Mouse (Mus musculus): ENCODE data around the gene Tanc1. TPM values are rescaled to one million over a fixed set of nuclear protein-coding genes. Genes with fewer than 3 reads are reported as not detected.
"Not testable (repeated sequence)": the region's sequence is repeated elsewhere in the genome, so short reads cannot be mapped to it uniquely, and the experiment has no call there.

The Tanc1 gene
- 0.91 and 1.00 TPM in 2 replicates for polyA plus RNA-seq (2012; ENCODE audit: insufficient read depth, low replicate concordance)

DNA sequence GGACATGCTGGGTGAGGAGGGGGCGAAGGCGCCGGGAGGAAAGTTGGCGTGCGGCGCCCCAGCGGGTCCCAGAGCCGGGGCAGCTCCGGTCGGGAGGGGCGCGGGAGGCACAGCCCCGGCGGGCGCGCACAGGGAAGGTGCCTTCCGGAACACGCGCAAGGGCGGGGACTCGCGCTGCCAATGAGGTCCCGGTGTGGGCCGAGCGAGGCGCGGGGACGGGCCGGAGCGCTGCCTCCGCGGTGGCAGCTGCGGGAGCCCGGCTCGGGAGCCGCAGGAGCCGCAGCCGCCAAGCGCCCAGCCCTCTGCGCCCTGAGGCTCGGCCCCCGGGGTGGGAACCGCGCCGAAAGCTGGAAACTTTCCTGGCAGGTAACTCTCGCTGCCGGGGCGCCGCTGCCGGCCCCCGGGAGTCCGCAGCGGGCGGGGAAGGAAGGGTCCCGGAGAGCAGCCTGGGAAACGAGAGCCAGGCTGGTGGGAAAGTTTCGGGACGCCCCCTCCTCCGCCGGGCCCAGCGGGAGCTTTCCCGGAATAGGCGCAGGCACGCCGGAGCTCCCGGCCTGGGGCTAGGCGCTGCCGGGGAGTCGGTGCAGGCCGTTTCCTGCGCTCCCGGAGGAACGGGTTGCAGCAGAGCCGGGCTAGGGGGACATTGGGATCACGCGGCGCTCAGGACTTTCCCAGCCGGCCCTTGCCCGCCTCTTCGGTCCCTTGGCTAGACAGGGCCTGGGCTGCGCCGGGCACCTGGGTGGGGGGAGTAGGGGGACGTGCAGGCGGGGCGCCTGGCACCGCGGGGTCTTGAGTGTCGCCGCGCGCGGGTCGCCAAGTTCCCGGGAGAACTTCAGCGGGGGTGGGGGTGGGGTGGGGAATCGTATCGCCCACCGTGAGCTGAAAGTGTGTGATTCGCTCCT, at the start of gene Tanc1:
TSS of gene Tanc1 (plus strand) at position 212 of the 902 bp plus-strand sequence.
- no peaks in the 10 kb centered on the region for H3K36me3 ChIP-seq (replicated peaks; ENCODE audit: low read length)
- no peak for TF ChIP-seq GATA1 (IDR thresholded peaks at IDR 0.05; ENCODE audit: borderline replicate concordance, low read length)
- no peak for TF ChIP-seq FLI1 (IDR thresholded peaks at IDR 0.05; ENCODE audit: low read length)
- H3K27me3 ChIP-seq (replicated peaks) = peaks cover 60% of the 10 kb centered on the region
- H3K4me3 ChIP-seq (replicated peaks) = peak within 1 kb of the TSS; percentile 93
- H3K4me1 ChIP-seq = peaks cover 32% of the 10 kb centered on the region
- H3K9me3 ChIP-seq = no peaks in the 10 kb centered on the region

DNA sequence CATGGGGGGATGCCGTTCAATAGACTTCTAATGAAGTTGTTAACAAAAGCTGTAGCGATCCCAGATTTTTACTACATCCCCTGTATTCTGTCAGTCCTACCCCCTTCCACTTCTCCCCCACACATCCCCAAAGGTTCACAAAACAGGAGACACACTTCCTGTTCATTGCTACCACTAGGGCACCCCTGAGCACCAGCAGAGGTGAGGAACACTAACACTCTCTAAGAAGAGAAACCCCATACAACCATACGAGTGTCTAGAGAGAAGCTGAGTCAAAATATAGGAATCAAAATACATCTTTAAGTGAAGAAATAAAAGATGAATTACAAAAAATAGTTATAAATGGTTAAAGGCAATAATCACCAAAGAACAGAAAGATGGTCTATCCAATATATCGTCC, 49.6 kb upstream of the Tanc1 start:
- Histone ChIP-seq H3K9me3 (peaks cover 11% of the 10 kb centered on the region), H3K4me1 (no peaks in the 10 kb centered on the region), H3K27me3 (replicated peaks) (peaks cover 2% of the 10 kb centered on the region), H3K36me3 (replicated peaks; ENCODE audit: low read length) (no peaks in the 10 kb centered on the region), H3K4me3 (replicated peaks) (no peak overlapping the region)
- TF ChIP-seq FLI1 (IDR thresholded peaks at IDR 0.05; ENCODE audit: low read length) (no peak), GATA1 (IDR thresholded peaks at IDR 0.05; ENCODE audit: borderline replicate concordance, low read length) (no peak)

DNA sequence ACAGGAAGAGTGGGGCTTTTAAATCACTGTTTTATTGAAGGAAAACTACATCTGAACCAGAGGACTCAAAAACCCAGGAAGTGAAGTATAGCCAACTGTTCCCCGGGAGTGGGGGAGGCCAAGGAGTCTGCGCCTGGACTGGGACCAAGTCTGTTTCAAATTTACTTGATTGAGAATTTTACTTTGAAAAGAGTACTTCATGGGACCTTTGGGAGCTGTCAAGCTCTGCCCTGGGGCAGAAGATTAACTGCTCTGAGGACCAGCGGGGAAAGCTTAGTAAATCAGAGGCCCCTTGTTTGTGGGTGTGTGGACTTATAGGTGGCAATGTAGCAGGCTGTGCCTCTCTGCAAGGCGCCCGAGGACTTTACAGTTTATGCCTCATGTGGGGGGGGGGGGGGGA, 49.1 kb upstream of the Tanc1 start:
- no peak overlapping the region for H3K4me3 ChIP-seq (replicated peaks)
- no peak for TF ChIP-seq GATA1 (IDR thresholded peaks at IDR 0.05; ENCODE audit: borderline replicate concordance, low read length)

DNA sequence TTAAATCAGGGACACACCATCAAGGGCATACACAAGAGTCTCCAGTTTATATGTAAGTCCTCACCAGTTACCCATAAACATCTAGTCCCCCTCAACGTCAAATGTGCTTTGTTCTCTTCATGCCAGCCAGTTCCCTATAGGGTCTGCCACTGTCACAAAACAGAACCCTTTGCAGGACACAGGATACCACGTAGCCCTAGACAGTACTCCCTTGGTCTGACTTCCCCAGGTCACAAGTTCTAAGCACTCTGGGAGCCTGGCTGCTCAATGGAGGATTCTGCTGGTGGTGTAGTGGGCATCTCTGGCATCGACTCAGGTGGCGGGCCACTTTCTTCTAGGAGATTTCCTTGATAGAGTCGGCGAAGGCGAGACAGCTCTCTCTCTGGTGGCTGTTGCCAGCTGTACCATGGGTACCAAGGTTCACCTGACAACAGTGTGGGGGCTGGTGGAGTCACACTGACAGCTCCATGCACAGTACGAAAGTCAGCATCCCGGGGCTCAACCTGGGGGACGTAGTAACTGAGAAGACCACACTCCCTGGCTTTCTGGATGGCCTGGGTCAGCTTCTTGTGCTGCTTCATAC, 47.7 kb upstream of the Tanc1 start:
- not testable (repeated sequence) for H3K27me3 ChIP-seq (replicated peaks); H3K4me1 ChIP-seq; H3K4me3 ChIP-seq (replicated peaks); H3K36me3 ChIP-seq (replicated peaks; ENCODE audit: low read length)
- peaks cover 20% of the 10 kb centered on the region for H3K9me3 ChIP-seq

More for the DNA sequence above, 49.1 kb upstream of the Tanc1 start:
- H3K4me1 ChIP-seq = no peaks in the 10 kb centered on the region
- H3K9me3 ChIP-seq = peaks cover 16% of the 10 kb centered on the region
- no peaks in the 10 kb centered on the region for H3K36me3 ChIP-seq (replicated peaks; ENCODE audit: low read length)
- H3K27me3 ChIP-seq (replicated peaks) = peaks cover 2% of the 10 kb centered on the region

DNA sequence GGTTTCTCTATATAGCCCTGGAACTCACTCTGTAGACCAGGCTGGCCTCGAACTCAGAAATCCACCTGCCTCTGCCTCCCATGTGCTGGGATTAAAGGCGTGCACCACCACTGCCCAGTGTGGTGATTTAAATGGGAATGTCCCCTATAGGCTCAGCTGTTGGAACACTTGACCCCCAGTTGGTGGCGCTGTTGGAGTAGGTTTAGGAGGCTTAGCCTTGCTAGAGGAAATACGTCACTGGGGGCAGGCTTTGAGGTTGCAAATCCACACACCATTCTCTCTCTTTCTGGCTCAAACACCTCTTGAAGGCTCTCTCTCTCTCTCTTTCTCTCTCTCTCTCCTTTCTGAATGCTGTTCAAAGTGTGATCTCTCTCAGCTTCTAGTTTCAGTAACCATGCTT, 46.9 kb upstream of the Tanc1 start:
- peaks cover 20% of the 10 kb centered on the region for H3K9me3 ChIP-seq
- H3K4me1 ChIP-seq = no peaks in the 10 kb centered on the region
- H3K27me3 ChIP-seq (replicated peaks) = no peaks in the 10 kb centered on the region
- TF ChIP-seq GATA1 (IDR thresholded peaks at IDR 0.05; ENCODE audit: borderline replicate concordance, low read length) (no peak), FLI1 (IDR thresholded peaks at IDR 0.05; ENCODE audit: low read length) (no peak)
- no peaks in the 10 kb centered on the region for H3K36me3 ChIP-seq (replicated peaks; ENCODE audit: low read length)
- H3K4me3 ChIP-seq (replicated peaks) = no peak overlapping the region

DNA sequence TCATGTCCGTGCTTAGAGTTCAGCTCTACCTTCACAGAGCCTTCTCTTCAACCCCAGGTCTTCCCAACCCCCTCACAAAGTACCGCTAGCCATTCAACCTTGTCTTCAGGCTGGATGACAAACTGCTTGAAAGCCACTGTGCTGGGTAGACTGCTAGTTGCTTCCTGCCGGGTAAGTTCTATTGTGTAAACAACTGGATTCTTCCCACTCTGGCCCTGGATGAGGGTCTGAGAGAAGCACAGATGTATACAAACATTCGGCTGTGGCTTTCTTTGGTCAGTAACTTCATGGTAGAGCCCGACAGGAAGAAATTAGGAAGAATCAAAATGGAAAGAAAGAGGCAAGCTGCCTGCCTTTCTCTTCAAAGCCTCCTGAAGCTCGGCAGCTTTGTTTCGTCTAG, 30.9 kb upstream of the Tanc1 start:
- Histone ChIP-seq H3K4me1 (no peaks in the 10 kb centered on the region), H3K27me3 (replicated peaks) (peaks cover 9% of the 10 kb centered on the region), H3K36me3 (replicated peaks; ENCODE audit: low read length) (no peaks in the 10 kb centered on the region), H3K9me3 (peaks cover 11% of the 10 kb centered on the region), H3K4me3 (replicated peaks) (no peak overlapping the region)
- no peak for TF ChIP-seq FLI1 (IDR thresholded peaks at IDR 0.05; ENCODE audit: low read length)
- TF ChIP-seq GATA1 (IDR thresholded peaks at IDR 0.05; ENCODE audit: borderline replicate concordance, low read length) = no peak

DNA sequence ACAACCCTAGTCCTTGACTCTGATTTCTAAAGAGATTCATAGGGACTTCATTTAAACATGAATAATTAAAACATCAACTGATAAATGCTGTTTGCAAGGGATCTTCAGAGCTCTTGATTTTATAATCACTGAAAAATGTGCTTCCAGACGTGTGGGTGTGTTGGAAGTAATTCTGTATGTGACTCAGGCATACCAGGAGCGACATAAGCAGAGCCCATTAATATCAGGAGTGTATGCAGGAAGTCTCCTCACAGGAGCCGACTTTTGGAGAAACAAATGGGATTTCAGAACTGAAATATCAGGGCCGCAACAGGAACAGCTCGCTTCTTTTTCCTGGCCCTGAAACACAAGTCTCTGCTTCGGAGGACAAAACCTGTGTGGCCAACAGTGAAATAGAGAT, 27.9 kb upstream of the Tanc1 start:
- Histone ChIP-seq H3K27me3 (replicated peaks) (peaks cover 7% of the 10 kb centered on the region), H3K9me3 (peaks cover 13% of the 10 kb centered on the region), H3K36me3 (replicated peaks; ENCODE audit: low read length) (no peaks in the 10 kb centered on the region), H3K4me3 (replicated peaks) (no peak overlapping the region), H3K4me1 (no peaks in the 10 kb centered on the region)
- TF ChIP-seq GATA1 (IDR thresholded peaks at IDR 0.05; ENCODE audit: borderline replicate concordance, low read length) = no peak
- TF ChIP-seq FLI1 (IDR thresholded peaks at IDR 0.05; ENCODE audit: low read length) = no peak

DNA sequence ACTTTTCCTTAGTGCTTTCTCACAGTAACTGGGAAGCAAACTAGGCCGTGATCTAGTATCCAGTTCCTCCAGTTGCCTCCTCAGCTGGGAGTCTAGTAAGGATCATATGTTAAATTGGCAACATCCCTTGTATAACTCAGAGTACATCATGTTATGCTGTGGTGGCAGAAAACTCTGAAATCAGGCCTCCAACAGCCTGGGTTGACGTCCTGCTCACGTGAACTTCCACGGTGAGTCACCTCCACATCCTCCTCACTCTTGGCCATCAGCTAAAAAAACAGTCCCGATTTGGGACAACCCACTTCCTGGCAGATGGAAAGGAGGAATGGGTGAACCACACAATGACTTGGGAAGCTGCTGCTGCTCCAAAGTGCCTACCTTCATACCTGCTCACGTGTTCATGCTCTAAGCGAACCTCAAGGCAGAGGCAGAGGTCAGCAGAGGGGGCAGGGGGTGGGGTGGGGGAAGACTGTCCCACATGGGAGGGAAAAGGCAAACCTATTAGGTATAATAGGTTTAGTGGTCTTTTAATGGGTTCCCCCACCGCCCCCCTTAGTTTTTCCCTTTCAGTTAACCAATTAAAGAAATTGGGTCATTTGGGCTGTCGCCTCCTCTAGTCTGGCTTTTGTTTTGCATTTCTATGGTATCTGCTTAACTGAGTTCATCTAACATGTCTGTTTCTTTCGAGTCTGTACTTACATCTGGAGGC, 24.3 kb upstream of the Tanc1 start:
- TF ChIP-seq GATA1 (IDR thresholded peaks at IDR 0.05; ENCODE audit: borderline replicate concordance, low read length) = no peak
- no peak for TF ChIP-seq FLI1 (IDR thresholded peaks at IDR 0.05; ENCODE audit: low read length)
- H3K36me3 ChIP-seq (replicated peaks; ENCODE audit: low read length) = no peaks in the 10 kb centered on the region
- H3K4me3 ChIP-seq (replicated peaks) = no peak overlapping the region
- peaks cover 11% of the 10 kb centered on the region for H3K9me3 ChIP-seq
- no peaks in the 10 kb centered on the region for H3K4me1 ChIP-seq
- peaks cover 11% of the 10 kb centered on the region for H3K27me3 ChIP-seq (replicated peaks)

DNA sequence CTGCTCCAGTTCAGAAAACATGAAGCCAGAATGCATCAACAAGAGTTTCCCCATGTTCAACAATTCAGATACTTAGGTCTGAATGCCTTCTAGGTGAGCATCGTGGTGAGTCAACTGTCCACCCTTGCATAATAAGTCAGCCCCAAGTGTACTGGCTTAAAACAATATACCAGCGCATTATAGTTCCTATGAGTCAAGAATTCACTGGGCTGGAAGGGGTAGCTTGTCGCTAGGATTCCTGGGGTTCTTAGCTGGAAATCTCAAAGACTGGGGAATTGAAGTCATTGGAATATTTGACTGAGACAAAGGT, 23.8 kb upstream of the Tanc1 start:
- TF ChIP-seq GATA1 (IDR thresholded peaks at IDR 0.05; ENCODE audit: borderline replicate concordance, low read length) (no peak), FLI1 (IDR thresholded peaks at IDR 0.05; ENCODE audit: low read length) (no peak)
- Histone ChIP-seq H3K9me3 (peaks cover 7% of the 10 kb centered on the region), H3K36me3 (replicated peaks; ENCODE audit: low read length) (no peaks in the 10 kb centered on the region), H3K4me3 (replicated peaks) (no peak overlapping the region), H3K4me1 (no peaks in the 10 kb centered on the region), H3K27me3 (replicated peaks) (peaks cover 8% of the 10 kb centered on the region)

DNA sequence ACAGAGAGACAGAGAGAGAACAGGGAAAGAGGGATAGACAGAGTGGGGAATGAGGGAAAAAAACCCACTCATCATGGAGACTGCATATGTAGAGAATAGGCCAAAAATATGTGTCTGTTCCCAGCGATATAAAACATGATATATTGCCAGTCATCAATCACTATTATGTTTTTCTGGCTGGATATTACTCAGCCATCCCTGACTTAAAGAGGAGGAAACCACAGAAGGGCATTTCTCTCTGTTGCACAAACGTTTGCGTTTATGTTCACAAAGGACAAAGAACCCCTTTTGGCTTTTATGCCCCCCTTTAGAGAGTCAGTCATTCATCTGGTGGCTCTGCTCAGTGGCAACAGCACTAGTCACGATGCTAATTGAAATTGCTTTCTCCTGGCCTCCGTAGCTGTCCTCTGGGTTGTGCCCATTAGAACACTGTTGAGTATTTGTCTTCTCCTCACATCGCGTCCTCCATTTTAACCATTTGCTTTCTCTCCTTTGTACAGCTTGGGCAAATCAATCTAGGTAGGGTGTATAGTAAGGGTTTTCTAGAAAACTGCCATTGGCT, 18.4 kb upstream of the Tanc1 start:
- Histone ChIP-seq H3K4me1 (peaks cover 6% of the 10 kb centered on the region; the same call in 1 of the 2 replicates), H3K27me3 (replicated peaks) (peaks cover 17% of the 10 kb centered on the region), H3K4me3 (replicated peaks) (peak overlapping the region; percentile 25), H3K36me3 (replicated peaks; ENCODE audit: low read length) (no peaks in the 10 kb centered on the region), H3K9me3 (no peaks in the 10 kb centered on the region)
- no peak for TF ChIP-seq FLI1 (IDR thresholded peaks at IDR 0.05; ENCODE audit: low read length)
- TF ChIP-seq GATA1 (IDR thresholded peaks at IDR 0.05; ENCODE audit: borderline replicate concordance, low read length) = no peak
